Mouse (Mus musculus) MEL (cell line): ENCODE measurements around the gene Tie1. TPM values are rescaled to one million over a fixed set of nuclear protein-coding genes. Genes with fewer than 3 reads are reported as not detected.

Experiments
- DNase-seq: peaks from one replicate; pipeline ENCODE4 v3.0.0; 2011; ENCODE audit warnings: low read depth, low spot score
- H3K27ac ChIP-seq: 2 replicates; pipeline ENCODE4 v1.5.1; 2012; ENCODE audit warnings: low read depth, mild to moderate bottlenecking, control low read depth, low read length, moderate library complexity; ENCODE audit not compliant: control insufficient read depth
- H3K27me3 ChIP-seq, 2 experiments: fragments of 150-350 bp in 1 of 2; sonication (generic) in 1 of 2; 2 replicates each; pipeline ENCODE4 v1.6.1; 2012; ENCODE audit warnings: low read length in 2 of 2, mild to moderate bottlenecking in 2 of 2, improper control_type of control experiment in 1 of 2, moderate library complexity in 1 of 2; ENCODE audit not compliant: insufficient read depth in 2 of 2, control insufficient read depth in 1 of 2
- H3K36me3 ChIP-seq, 2 experiments: 2 replicates each; pipeline ENCODE4 v1.6.1; 2012 to 2014; ENCODE audit warnings: low read length in 2 of 2, improper control_type of control experiment in 1 of 2, inconsistent platforms in 1 of 2, mild to moderate bottlenecking in 1 of 2; ENCODE audit not compliant: insufficient read depth in 2 of 2, control insufficient read depth in 1 of 2
- H3K4me1 ChIP-seq, 2 experiments: fragments of 150-350 bp in 1 of 2; sonication (generic) in 1 of 2; 2 replicates each; pipeline ENCODE4 v1.6.1; 2012; ENCODE audit warnings: low read length in 2 of 2, improper control_type of control experiment in 1 of 2, mild to moderate bottlenecking in 1 of 2; ENCODE audit not compliant: insufficient read depth in 2 of 2, control insufficient read depth in 1 of 2
- H3K4me3 ChIP-seq, 2 experiments: fragments of 150-350 bp in 1 of 2; sonication (generic) in 1 of 2; 2 replicates each; pipeline ENCODE4 v1.5.1; 2012; ENCODE audit warnings: low read depth in 2 of 2, low read length in 2 of 2, mild to moderate bottlenecking in 2 of 2, moderate library complexity in 2 of 2, control low read depth in 1 of 2, improper control_type of control experiment in 1 of 2; ENCODE audit not compliant: control insufficient read depth in 1 of 2, insufficient read depth in 1 of 2
- H3K79me2 ChIP-seq: 2 replicates; pipeline ENCODE4 v1.6.1; 2012; ENCODE audit warnings: mild to moderate bottlenecking, low read length, moderate library complexity; ENCODE audit not compliant: control insufficient read depth, poor library complexity, insufficient read depth
- H3K9ac ChIP-seq: 2 replicates; pipeline ENCODE4 v1.6.1; 2012; ENCODE audit warnings: low read depth, mild to moderate bottlenecking, control low read depth, low read length, moderate library complexity; ENCODE audit not compliant: control insufficient read depth, poor library complexity, severe bottlenecking
- H3K9me3 ChIP-seq: fragments of 150-350 bp; sonication (generic); replicated peaks from 2 replicates; pipeline ENCODE4 v1.6.1; 2012; ENCODE audit warnings: mild to moderate bottlenecking, low read length, improper control_type of control experiment, moderate library complexity; ENCODE audit not compliant: insufficient read depth
- CHD1 ChIP-seq: IDR thresholded peaks from 2 replicates; pipeline ENCODE4 v1.6.1; 2012; ENCODE audit warnings: low read depth, mild to moderate bottlenecking, inconsistent platforms, low read length, improper control_type of control experiment
- CTCF ChIP-seq, 3 experiments: IDR thresholded peaks in 2 of 3; conservative IDR thresholded peaks in 1 of 3; 2 replicates each; pipeline ENCODE4 v1.5.1; 2011 to 2012; ENCODE audit warnings: low read length in 3 of 3, low read depth in 2 of 3, mild to moderate bottlenecking in 2 of 3, improper control_type of control experiment in 1 of 3, inconsistent platforms in 1 of 3, mixed read lengths in 1 of 3, moderate library complexity in 1 of 3; ENCODE audit not compliant: control insufficient read depth in 1 of 3, insufficient read depth in 1 of 3, poor library complexity in 1 of 3, severe bottlenecking in 1 of 3
- E2F4 ChIP-seq: IDR thresholded peaks from 2 replicates; pipeline ENCODE4 v1.6.1; 2011; ENCODE audit warnings: low read depth, low read length, improper control_type of control experiment, borderline replicate concordance
- EP300 ChIP-seq, 2 experiments: IDR thresholded peaks; 2 replicates each; pipeline ENCODE4 v1.6.1; 2011; ENCODE audit warnings: improper control_type of control experiment in 2 of 2, low read length in 2 of 2, low read depth in 1 of 2, mild to moderate bottlenecking in 1 of 2
- GABPA ChIP-seq: IDR thresholded peaks from 2 replicates; pipeline ENCODE4 v1.6.1; 2012; ENCODE audit warnings: low read depth, mild to moderate bottlenecking, inconsistent platforms, low read length, improper control_type of control experiment, moderate library complexity
- GATA1 ChIP-seq: IDR thresholded peaks from 2 replicates; pipeline ENCODE4 v1.6.1; 2011; ENCODE audit warnings: low read depth, low read length, improper control_type of control experiment
- JUND ChIP-seq: IDR thresholded peaks from 2 replicates; pipeline ENCODE4 v1.6.1; 2011; ENCODE audit warnings: low read depth, mild to moderate bottlenecking, improper control_type of control experiment, low read length
- KAT2A ChIP-seq: conservative IDR thresholded peaks from 2 replicates; pipeline ENCODE4 v1.6.1; 2012; ENCODE audit warnings: low read depth, low read length, improper control_type of control experiment, inconsistent platforms
- MAFK ChIP-seq: IDR thresholded peaks from 2 replicates; pipeline ENCODE4 v1.6.1; 2011; ENCODE audit warnings: low read depth, mild to moderate bottlenecking, low read length, improper control_type of control experiment, borderline replicate concordance
- MAZ ChIP-seq: IDR thresholded peaks from 2 replicates; pipeline ENCODE4 v1.6.1; 2012; ENCODE audit warnings: low read depth, mild to moderate bottlenecking, inconsistent platforms, low read length, improper control_type of control experiment
- MEF2A ChIP-seq: IDR thresholded peaks from 2 replicates; pipeline ENCODE4 v1.6.1; 2014; ENCODE audit warnings: low read depth, mild to moderate bottlenecking, inconsistent platforms, low read length, improper control_type of control experiment; ENCODE audit not compliant: poor library complexity, insufficient replicate concordance, severe bottlenecking; ENCODE audit errors: extremely low read depth
- MXI1 ChIP-seq: IDR thresholded peaks from 2 replicates; pipeline ENCODE4 v1.6.1; 2011; ENCODE audit warnings: mild to moderate bottlenecking, low read depth, low read length, improper control_type of control experiment
- MYB ChIP-seq: IDR thresholded peaks from 2 replicates; pipeline ENCODE4 v1.6.1; 2011; ENCODE audit warnings: mild to moderate bottlenecking, low read depth, low read length, improper control_type of control experiment
- MYC ChIP-seq: IDR thresholded peaks from 2 replicates; pipeline ENCODE4 v1.6.1; 2011; ENCODE audit warnings: low read depth, mild to moderate bottlenecking, low read length, improper control_type of control experiment, moderate library complexity
- POLR2AphosphoS2 ChIP-seq: IDR thresholded peaks from 2 replicates; pipeline ENCODE4 v1.6.1; 2011; ENCODE audit warnings: low read length, improper control_type of control experiment
- RAD21 ChIP-seq: IDR thresholded peaks from 2 replicates; pipeline ENCODE4 v1.6.1; 2011; ENCODE audit warnings: mild to moderate bottlenecking, low read depth, low read length, improper control_type of control experiment
- SIN3A ChIP-seq: IDR thresholded peaks from 2 replicates; pipeline ENCODE4 v1.6.1; 2012; ENCODE audit warnings: low read length, improper control_type of control experiment, inconsistent platforms
- TBP ChIP-seq: IDR thresholded peaks from 2 replicates; pipeline ENCODE4 v1.8.0; 2011; ENCODE audit warnings: low read depth, low read length, improper control_type of control experiment
- ZKSCAN1 ChIP-seq: IDR thresholded peaks from 2 replicates; pipeline ENCODE4 v1.6.1; 2012; ENCODE audit warnings: low read depth, mild to moderate bottlenecking, inconsistent platforms, low read length, improper control_type of control experiment, moderate library complexity
- ZMIZ1 ChIP-seq: IDR thresholded peaks from 2 replicates; pipeline ENCODE4 v1.6.1; 2012; ENCODE audit warnings: low read depth, mild to moderate bottlenecking, inconsistent platforms, low read length, improper control_type of control experiment, moderate library complexity
- ZNF384 ChIP-seq: IDR thresholded peaks from 2 replicates; pipeline ENCODE4 v1.6.1; 2012; ENCODE audit warnings: low read depth, mild to moderate bottlenecking, inconsistent platforms, low read length, improper control_type of control experiment
- polyA plus RNA-seq, 2 experiments: library from polyadenylated mRNA; stranded (reverse) in 1 of 2; unstranded in 1 of 2; fragments of >175 nt in 1 of 2; fragments of >200 nt in 1 of 2; gene quantifications; 2 replicates each; pipeline versions ENCODE4 v1.2.1 to v1.2.4; 2012; ENCODE audit warnings: low replicate concordance in 2 of 2, low read depth in 1 of 2; ENCODE audit not compliant: insufficient read length in 2 of 2, insufficient read depth in 1 of 2, missing spikeins in 1 of 2
- total RNA-seq: library from RNA; depleted of rRNA; stranded (reverse); fragments of 300-350 nt; gene quantifications from 2 replicates; pipeline ENCODE4 v1.2.3, GENCODE M21; 2012

Tie1 gene
- total and polyA plus RNA-seq, 3 experiments = 0.03 TPM; not detected in 2

DNA sequence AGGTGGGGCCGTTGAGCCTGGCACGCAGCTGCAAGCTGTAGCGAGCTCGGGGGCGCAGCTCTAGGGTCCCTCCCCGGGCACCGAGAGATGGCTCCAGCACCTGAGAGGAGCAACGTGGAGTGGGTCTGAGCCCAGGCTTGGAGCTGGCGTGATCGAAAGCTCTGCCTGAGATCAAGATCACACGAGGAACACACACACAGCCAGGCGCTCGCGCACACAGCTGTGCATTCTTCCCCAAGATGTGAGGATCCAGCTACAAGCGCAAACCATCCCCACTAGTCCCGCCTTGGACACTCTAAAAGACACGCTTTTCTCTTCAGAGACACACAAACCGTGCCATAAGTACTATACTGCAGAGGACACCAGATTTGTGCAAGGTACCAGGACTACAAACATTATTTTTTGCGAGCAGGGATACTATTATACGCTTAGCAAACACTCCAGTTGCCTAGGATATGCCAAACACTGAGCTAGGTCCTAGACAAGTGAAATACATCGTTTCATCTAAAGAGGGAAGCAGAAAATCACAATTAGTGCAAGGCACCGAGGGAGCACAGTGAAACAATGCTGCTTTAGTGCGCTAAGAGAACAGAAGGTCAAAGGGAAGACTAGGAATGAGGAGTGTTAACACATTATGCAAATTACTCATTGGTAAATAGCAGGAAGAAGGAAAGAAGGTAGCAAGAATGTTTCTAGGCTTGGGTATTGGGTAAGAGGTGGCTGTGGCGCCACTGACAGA, 43.3 kb downstream of the Tie1 start:
- Histone ChIP-seq H3K27me3 (peaks cover 5 to 8% of the 10 kb centered on the region in 2 experiments), H3K4me1 (no peaks in the 10 kb centered on the region), H3K9ac (no peak overlapping the region), H3K4me3 (no peak overlapping the region), H3K79me2 (no peaks in the 10 kb centered on the region), H3K9me3 (no peaks in the 10 kb centered on the region), H3K27ac (no peak overlapping the region), H3K36me3 (no peaks in the 10 kb centered on the region)
- no peak for DNase-seq
- TF ChIP-seq ZNF384 (no peak), MEF2A (no peak), GABPA (no peak), SIN3A (no peak), E2F4 (no peak), CHD1 (no peak), ZMIZ1 (no peak), CTCF (IDR thresholded peaks at IDR 0.05 in 2 of 3, conservative IDR thresholded peaks at IDR 0.05 in 1 of 3; ENCODE audit: control insufficient read depth in 1 of 3, insufficient read depth in 1 of 3, low read depth in 2 of 3, low read length in 3 of 3, poor library complexity in 1 of 3, severe bottlenecking in 1 of 3) (no peak), RAD21 (no peak), MYC (no peak), EP300 (IDR thresholded peaks at IDR 0.05; ENCODE audit: low read depth in 1 of 2, low read length in 2 of 2) (no peak), MAFK (no peak), MAZ (no peak), ZKSCAN1 (no peak), TBP (no peak), MYB (no peak), POLR2AphosphoS2 (no peak), KAT2A (no peak), GATA1 (no peak)

DNA sequence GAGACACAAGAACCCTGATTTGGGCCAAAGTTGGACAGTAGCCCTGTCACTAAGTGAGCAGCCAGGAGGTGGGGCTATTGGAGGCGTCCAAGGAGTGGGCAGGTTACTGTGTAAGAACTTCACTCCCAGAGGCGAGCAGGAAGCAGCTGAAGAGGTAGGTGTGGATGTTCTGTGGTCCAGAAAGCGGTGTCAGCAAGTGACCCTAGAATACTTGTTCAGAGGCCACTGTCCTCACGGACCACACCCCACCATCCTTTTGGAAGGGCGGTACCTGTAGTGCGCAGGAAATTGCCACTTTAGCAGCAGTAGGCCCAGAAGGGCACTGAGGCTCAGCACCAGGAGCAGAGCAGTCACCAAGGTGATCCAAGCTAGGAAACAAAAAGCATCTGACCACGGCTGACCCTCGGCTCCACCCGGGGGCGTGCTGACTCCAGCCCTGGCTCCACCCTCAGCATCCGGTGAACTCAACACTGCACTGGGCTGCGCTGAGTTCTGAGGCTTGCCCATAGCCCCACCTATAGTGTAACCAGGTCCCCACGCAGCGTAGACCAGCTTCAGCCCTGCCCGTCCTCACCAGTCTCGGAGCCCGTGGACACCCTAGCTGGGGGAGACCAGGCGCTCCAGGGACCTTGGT, 44.0 kb downstream of the Tie1 start:
- no peaks in the 10 kb centered on the region for H3K4me1 ChIP-seq
- H3K27ac ChIP-seq = no peak overlapping the region
- DNase-seq = no peak
- no peaks in the 10 kb centered on the region for H3K36me3 ChIP-seq
- peaks cover 5 to 8% of the 10 kb centered on the region in 2 experiments for H3K27me3 ChIP-seq
- no peaks in the 10 kb centered on the region for H3K9me3 ChIP-seq
- H3K4me3 ChIP-seq = no peak overlapping the region
- no peaks in the 10 kb centered on the region for H3K79me2 ChIP-seq
- TF ChIP-seq JUND = no peak
- TF ChIP-seq MXI1 = no peak
- TF ChIP-seq CHD1 = no peak
- TF ChIP-seq ZNF384 = no peak
- TF ChIP-seq MAFK = no peak
- no peak overlapping the region for H3K9ac ChIP-seq
